Mouse (Mus musculus): ENCODE results near the gene Sspo. TPM values are rescaled to one million over a fixed set of nuclear protein-coding genes. Genes with fewer than 3 reads are reported as not detected.

Gene Sspo
- polyA plus RNA-seq, 1 experiment from 2014 or later, result 0.15 TPM

GRCm38 (mm10) chr6:48413081-48413480 lies 34.9 kb upstream of the Sspo start:
- Histone ChIP-seq H3K27ac (ENCODE audit: low read depth, low read length) (no peak overlapping the region), H3K4me3 (ENCODE audit: low read depth, low read length) (no peak overlapping the region), H3K9ac (ENCODE audit: low read length) (no peak overlapping the region), H3K4me2 (ENCODE audit: low read depth) (no peak overlapping the region), H3K27me3 (ENCODE audit: control insufficient read depth, insufficient read depth, low read length) (no peaks in the 10 kb centered on the region), H3K4me1 (ENCODE audit: control insufficient read depth, insufficient read depth, low read length) (no peaks in the 10 kb centered on the region), H3K9me3 (ENCODE audit: control insufficient read depth, low read length) (no peaks in the 10 kb centered on the region), H3K36me3 (ENCODE audit: control insufficient read depth, insufficient read depth, low read length) (peaks cover 39% of the 10 kb centered on the region)
- DNase-seq (ENCODE audit: low spot score) (no peak), ATAC-seq (ENCODE audit: insufficient read depth, low FRiP score, low TSS enrichment) (no peak)
- WGBS, result 93% methylated on average over 10 of the region's 10 CpGs

GRCm38 (mm10) chr6:48414886-48415285 lies 33.1 kb upstream of the Sspo start:
- 94% methylated on average over 1 of the region's 1 CpGs for WGBS
- Histone ChIP-seq H3K9ac (ENCODE audit: low read length) (no peak overlapping the region), H3K27me3 (ENCODE audit: control insufficient read depth, insufficient read depth, low read length) (no peaks in the 10 kb centered on the region), H3K4me3 (ENCODE audit: low read depth, low read length) (no peak overlapping the region), H3K9me3 (ENCODE audit: control insufficient read depth, low read length) (no peaks in the 10 kb centered on the region), H3K4me2 (ENCODE audit: low read depth) (no peak overlapping the region), H3K4me1 (ENCODE audit: control insufficient read depth, insufficient read depth, low read length) (no peaks in the 10 kb centered on the region), H3K36me3 (ENCODE audit: control insufficient read depth, insufficient read depth, low read length) (peaks cover 27% of the 10 kb centered on the region), H3K27ac (ENCODE audit: low read depth, low read length) (no peak overlapping the region)
- DNase-seq (ENCODE audit: low spot score), result no peak
- ATAC-seq (ENCODE audit: insufficient read depth, low FRiP score, low TSS enrichment), result no peak

- WGBS, result 97% methylated on average over 7 of the region's 7 CpGs
- Histone ChIP-seq H3K4me2 (ENCODE audit: low read depth) (no peak overlapping the region), H3K4me3 (ENCODE audit: low read depth, low read length) (no peak overlapping the region), H3K27me3 (ENCODE audit: control insufficient read depth, insufficient read depth, low read length) (no peaks in the 10 kb centered on the region), H3K9me3 (ENCODE audit: control insufficient read depth, low read length) (no peaks in the 10 kb centered on the region), H3K4me1 (ENCODE audit: control insufficient read depth, insufficient read depth, low read length) (no peaks in the 10 kb centered on the region), H3K36me3 (ENCODE audit: control insufficient read depth, insufficient read depth, low read length) (peaks cover 23% of the 10 kb centered on the region), H3K9ac (ENCODE audit: low read length) (no peak overlapping the region), H3K27ac (ENCODE audit: low read depth, low read length) (no peak overlapping the region)
- DNase-seq (ENCODE audit: low spot score) (no peak), ATAC-seq (ENCODE audit: insufficient read depth, low FRiP score, low TSS enrichment) (no peak)
Measured at GRCm38 (mm10) chr6:48415636-48416035, 32.4 kb upstream of the Sspo start.

GRCm38 (mm10) chr6:48416486-48416885 lies 31.5 kb upstream of the Sspo start:
- no peak for DNase-seq (ENCODE audit: low spot score)
- no peaks in the 10 kb centered on the region for H3K4me1 ChIP-seq (ENCODE audit: control insufficient read depth, insufficient read depth, low read length)
- H3K9ac ChIP-seq (ENCODE audit: low read length), result no peak overlapping the region
- WGBS, result 96% methylated on average over 2 of the region's 2 CpGs
- ATAC-seq (ENCODE audit: insufficient read depth, low FRiP score, low TSS enrichment), result no peak
- H3K27ac ChIP-seq (ENCODE audit: low read depth, low read length), result no peak overlapping the region
- H3K27me3 ChIP-seq (ENCODE audit: control insufficient read depth, insufficient read depth, low read length), result no peaks in the 10 kb centered on the region
- no peak overlapping the region for H3K4me2 ChIP-seq (ENCODE audit: low read depth)
- peaks cover 23% of the 10 kb centered on the region for H3K36me3 ChIP-seq (ENCODE audit: control insufficient read depth, insufficient read depth, low read length)
- H3K9me3 ChIP-seq (ENCODE audit: control insufficient read depth, low read length), result no peaks in the 10 kb centered on the region
- no peak overlapping the region for H3K4me3 ChIP-seq (ENCODE audit: low read depth, low read length)

- Histone ChIP-seq H3K4me3 (ENCODE audit: low read depth, low read length) (no peak overlapping the region), H3K4me1 (ENCODE audit: control insufficient read depth, insufficient read depth, low read length) (no peaks in the 10 kb centered on the region), H3K36me3 (ENCODE audit: control insufficient read depth, insufficient read depth, low read length) (peaks cover 8% of the 10 kb centered on the region), H3K4me2 (ENCODE audit: low read depth) (no peak overlapping the region), H3K9me3 (ENCODE audit: control insufficient read depth, low read length) (no peaks in the 10 kb centered on the region), H3K9ac (ENCODE audit: low read length) (no peak overlapping the region), H3K27me3 (ENCODE audit: control insufficient read depth, insufficient read depth, low read length) (no peaks in the 10 kb centered on the region), H3K27ac (ENCODE audit: low read depth, low read length) (no peak overlapping the region)
- ATAC-seq (ENCODE audit: insufficient read depth, low FRiP score, low TSS enrichment) (no peak; the same call in 1 of the 2 replicates), DNase-seq (ENCODE audit: low spot score) (no peak)
- 21% methylated on average over 2 of the region's 2 CpGs for WGBS
Measured at GRCm38 (mm10) chr6:48420647-48421046, 27.4 kb upstream of the Sspo start.

- H3K4me2 ChIP-seq (ENCODE audit: low read depth), result no peak overlapping the region
- H3K4me3 ChIP-seq (ENCODE audit: low read depth, low read length), result no peak overlapping the region
- H3K4me1 ChIP-seq (ENCODE audit: control insufficient read depth, insufficient read depth, low read length), result no peaks in the 10 kb centered on the region
- no peak for DNase-seq (ENCODE audit: low spot score)
- no peak overlapping the region for H3K9ac ChIP-seq (ENCODE audit: low read length)
- no peaks in the 10 kb centered on the region for H3K36me3 ChIP-seq (ENCODE audit: control insufficient read depth, insufficient read depth, low read length)
- H3K27me3 ChIP-seq (ENCODE audit: control insufficient read depth, insufficient read depth, low read length), result no peaks in the 10 kb centered on the region
- no peak overlapping the region for H3K27ac ChIP-seq (ENCODE audit: low read depth, low read length)
- no peak for ATAC-seq (ENCODE audit: insufficient read depth, low FRiP score, low TSS enrichment)
- 83% methylated on average over 3 of the region's 3 CpGs for WGBS
- H3K9me3 ChIP-seq (ENCODE audit: control insufficient read depth, low read length), result no peaks in the 10 kb centered on the region
Measured at GRCm38 (mm10) chr6:48423336-48423735, 24.7 kb upstream of the Sspo start.

GRCm38 (mm10) chr6:48424074-48424473 lies 24.0 kb upstream of the Sspo start:
- Histone ChIP-seq H3K4me2 (ENCODE audit: low read depth) (no peak overlapping the region), H3K4me3 (ENCODE audit: low read depth, low read length) (no peak overlapping the region), H3K27me3 (ENCODE audit: control insufficient read depth, insufficient read depth, low read length) (no peaks in the 10 kb centered on the region), H3K36me3 (ENCODE audit: control insufficient read depth, insufficient read depth, low read length) (no peaks in the 10 kb centered on the region), H3K27ac (ENCODE audit: low read depth, low read length) (no peak overlapping the region), H3K9me3 (ENCODE audit: control insufficient read depth, low read length) (no peaks in the 10 kb centered on the region), H3K9ac (ENCODE audit: low read length) (no peak overlapping the region), H3K4me1 (ENCODE audit: control insufficient read depth, insufficient read depth, low read length) (no peaks in the 10 kb centered on the region)
- ATAC-seq (ENCODE audit: insufficient read depth, low FRiP score, low TSS enrichment), result no peak
- WGBS, result 72% methylated on average over 5 of the region's 5 CpGs
- no peak for DNase-seq (ENCODE audit: low spot score)

GRCm38 (mm10) chr6:48426956-48427355 lies 21.1 kb upstream of the Sspo start:
- WGBS, result 84% methylated on average over 5 of the region's 5 CpGs
- no peak overlapping the region for H3K27ac ChIP-seq (ENCODE audit: low read depth, low read length)
- no peaks in the 10 kb centered on the region for H3K27me3 ChIP-seq (ENCODE audit: control insufficient read depth, insufficient read depth, low read length)
- H3K4me1 ChIP-seq (ENCODE audit: control insufficient read depth, insufficient read depth, low read length), result no peaks in the 10 kb centered on the region
- no peak overlapping the region for H3K4me3 ChIP-seq (ENCODE audit: low read depth, low read length)
- no peak overlapping the region for H3K4me2 ChIP-seq (ENCODE audit: low read depth)
- DNase-seq (ENCODE audit: low spot score) (no peak), ATAC-seq (ENCODE audit: insufficient read depth, low FRiP score, low TSS enrichment) (no peak)
- no peak overlapping the region for H3K9ac ChIP-seq (ENCODE audit: low read length)
- H3K9me3 ChIP-seq (ENCODE audit: control insufficient read depth, low read length), result no peaks in the 10 kb centered on the region
- no peaks in the 10 kb centered on the region for H3K36me3 ChIP-seq (ENCODE audit: control insufficient read depth, insufficient read depth, low read length)

GRCm38 (mm10) chr6:48428769-48429557 lies 19.1 kb upstream of the Sspo start:
- no peaks in the 10 kb centered on the region for H3K27me3 ChIP-seq (ENCODE audit: control insufficient read depth, insufficient read depth, low read length)
- H3K4me1 ChIP-seq (ENCODE audit: control insufficient read depth, insufficient read depth, low read length), result no peaks in the 10 kb centered on the region
- H3K27ac ChIP-seq (ENCODE audit: low read depth, low read length), result no peak overlapping the region
- DNase-seq (ENCODE audit: low spot score), result no peak
- no peak overlapping the region for H3K4me3 ChIP-seq (ENCODE audit: low read depth, low read length)
- no peaks in the 10 kb centered on the region for H3K9me3 ChIP-seq (ENCODE audit: control insufficient read depth, low read length)
- H3K36me3 ChIP-seq (ENCODE audit: control insufficient read depth, insufficient read depth, low read length), result no peaks in the 10 kb centered on the region
- no peak overlapping the region for H3K9ac ChIP-seq (ENCODE audit: low read length)
- no peak overlapping the region for H3K4me2 ChIP-seq (ENCODE audit: low read depth)
- WGBS, result 67% methylated on average over 4 of the region's 4 CpGs
- no peak for ATAC-seq (ENCODE audit: insufficient read depth, low FRiP score, low TSS enrichment)

Data from neural tube, embryonic 11.5 days (tissue).